Mouse (Mus musculus) embryonic fibroblast, embryonic 13.5 days (primary cell): ENCODE results near the gene Sfxn4.

Experiments used
- CTCF ChIP-seq: IDR thresholded peaks from 2 replicates; pipeline ENCODE4 v1.5.1; 2011; ENCODE audit warnings: mild to moderate bottlenecking, control low read depth, low read length, moderate library complexity, borderline replicate concordance; ENCODE audit not compliant: insufficient read depth
- POLR2A ChIP-seq: IDR thresholded peaks from 2 replicates; pipeline ENCODE4 v1.6.1; 2011; ENCODE audit warnings: low read depth, mild to moderate bottlenecking, control low read depth, low read length, moderate library complexity

GRCm38 (mm10) chr19:60788214-60788960 lies 72.9 kb downstream of the Sfxn4 start:
- TF ChIP-seq POLR2A, result no peak
- TF ChIP-seq CTCF, result no peak
